8 mouse cellular contexts compared by ENCODE assay signal in the genomic region with DNA sequence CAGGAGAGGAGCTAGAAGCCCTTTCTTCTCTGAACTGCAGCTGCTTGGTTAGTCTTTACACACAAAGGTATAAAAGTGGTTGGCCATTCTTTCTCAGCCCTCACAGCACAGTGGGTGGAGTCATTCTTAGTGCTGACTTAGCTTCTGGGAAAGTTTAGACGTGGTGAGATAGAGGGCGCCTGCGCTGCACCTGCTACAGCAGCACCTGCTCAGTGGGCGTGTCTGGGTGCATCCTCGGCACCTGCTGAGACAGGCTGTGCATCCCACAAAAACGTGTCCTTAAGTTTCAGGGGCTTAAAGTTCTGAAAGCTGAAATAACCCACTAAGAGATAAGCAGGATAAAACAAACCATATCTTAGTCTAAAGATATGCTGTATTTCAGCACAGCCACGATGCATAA.
A peak's percentile ranks its signal among the peaks of the same experiment; 100 is the strongest.
DNase-seq lines count a peak whose midpoint lies in the region; ATAC-seq and TF ChIP-seq lines count a peak whose summit lies in the region.

No protein-coding gene starts in this region.

- ATAC-seq in midbrain, embryonic 14.5 days (ENCODE audit: low FRiP score, low TSS enrichment) = no peak

- no peaks in the 10 kb centered on the region for H3K36me3 ChIP-seq in splenic B cell, adult 2 months (ENCODE audit: control insufficient read depth, insufficient read depth, low read length, poor library complexity, severe bottlenecking)
- no peaks in the 10 kb centered on the region for H3K36me3 ChIP-seq in midbrain, embryonic 14.5 days (ENCODE audit: control insufficient read depth, insufficient read depth, low read length)

- DNase-seq in left cerebral cortex, adult 2 months (ENCODE audit: extremely low spot score in 1 of 2, low spot score in 2 of 2) = peak in 1 of 2 experiments; percentile 24
- no peak for DNase-seq in left cerebral cortex, adult 11 months (ENCODE audit: low spot score)
- DNase-seq in cerebellum, postnatal 10 days = peak; percentile 19 to 27
- DNase-seq in kidney, postnatal 14 days = peak; percentile 43
- peak; percentile 28 for DNase-seq in splenic B cell, adult 2 months (ENCODE audit: low read depth, low spot score)
- DNase-seq in midbrain, embryonic 14.5 days = no peak
- DNase-seq in c-Kit-positive CD71-positive TER-119-positive erythroid progenitor cells, embryonic 14.5 days (ENCODE audit: low spot score) = no peak
- no peak for DNase-seq in urinary bladder, postnatal 10 days (ENCODE audit: low spot score)

- peak; percentile 3; the same call in 1 of the 2 replicates for TF ChIP-seq CTCF in left cerebral cortex, adult 2 months (IDR thresholded peaks at IDR 0.05)

- H3K27ac ChIP-seq in left cerebral cortex, adult 2 months = no peak overlapping the region
- no peak overlapping the region for H3K27ac ChIP-seq in midbrain, embryonic 14.5 days (replicated peaks; ENCODE audit: low read depth, low read length)

- intact Hi-C loops in left cerebral cortex, adult 2 months (cut with DNase I) = no loop called here

- WGBS in midbrain, embryonic 14.5 days = 26% methylated on average over 7 of the region's 7 CpGs

- H3K4me1 ChIP-seq in midbrain, embryonic 14.5 days (ENCODE audit: control insufficient read depth, insufficient read depth, low read length) = no peaks in the 10 kb centered on the region

- no peak overlapping the region for H3K4me3 ChIP-seq in left cerebral cortex, adult 2 months
- H3K4me3 ChIP-seq in midbrain, embryonic 14.5 days (replicated peaks; ENCODE audit: low read depth, low read length) = no peak overlapping the region

- H3K27me3 ChIP-seq in splenic B cell, adult 2 months (ENCODE audit: control insufficient read depth, insufficient read depth, low read length, poor library complexity, severe bottlenecking) = no peaks in the 10 kb centered on the region
- H3K27me3 ChIP-seq in midbrain, embryonic 14.5 days (ENCODE audit: control insufficient read depth, insufficient read depth, low read length) = no peaks in the 10 kb centered on the region

- no peaks in the 10 kb centered on the region for H3K9me3 ChIP-seq in midbrain, embryonic 14.5 days (ENCODE audit: control insufficient read depth, low read length)

- H3K9ac ChIP-seq in midbrain, embryonic 14.5 days (replicated peaks; ENCODE audit: low read length) = no peak overlapping the region

- no peak overlapping the region for H3K4me2 ChIP-seq in midbrain, embryonic 14.5 days (ENCODE audit: low read length)

Comparison
In these comparisons a context has a peak if more than half of its experiments do, and no peak if none do; other contexts are left out.
1. DNase-seq: peak in cerebellum, postnatal 10 days (2 of 2), kidney, postnatal 14 days (single experiment) and splenic B cell, adult 2 months (single experiment); none in left cerebral cortex, adult 11 months (single experiment), midbrain, embryonic 14.5 days (single experiment), c-Kit-positive CD71-positive TER-119-positive erythroid progenitor cells, embryonic 14.5 days (single experiment) and urinary bladder, postnatal 10 days (single experiment).